Comparison of ENCODE assay signal across 27 mouse cellular contexts in the genomic region with DNA sequence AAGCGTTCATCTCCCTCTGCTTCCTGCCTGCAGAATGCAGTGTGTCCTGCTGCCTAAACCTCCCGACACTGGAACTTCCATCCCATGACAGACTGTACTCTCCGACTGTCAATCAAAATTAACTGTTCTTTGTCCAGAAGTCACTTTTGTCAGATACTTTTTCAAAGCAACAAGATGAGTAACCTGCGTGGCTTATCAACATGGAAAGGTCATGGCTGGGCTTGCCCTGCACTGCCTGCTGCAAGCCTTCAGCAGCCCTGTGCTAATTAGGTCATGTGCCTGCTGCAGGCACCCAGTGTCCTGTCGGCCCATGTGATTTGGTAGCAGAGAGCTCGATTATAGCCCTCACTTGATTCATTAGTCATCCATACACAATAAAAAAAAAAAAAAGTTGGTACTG. TPM values are rescaled to one million over a fixed set of nuclear protein-coding genes. Genes with fewer than 3 reads are reported as not detected.
DNase-seq lines count a peak whose midpoint lies in the region.
"Had no signal": no experiment of that assay in that cellular context is flagged by ENCODE, and none has a peak within 500 bp of the region (broad histone marks: within the 10 kb centered on the region; RNA-seq: fewer than 3 reads in every experiment).

No protein-coding gene starts in this region.

- no peak overlapping the region for H3K4me3 ChIP-seq in macrophage (ENCODE audit: inconsistent target)
- H3K4me3 ChIP-seq: embryonic facial prominence, embryonic 15.5 days; erythroblast, embryonic 14.5 days; forebrain, embryonic 10.5 days; heart, adult 2 months; heart, embryonic 13.5 days; hindbrain, embryonic 15.5 days had no signal

- H3K36me3 ChIP-seq in macrophage (ENCODE audit: inconsistent target), result no peaks in the 10 kb centered on the region
- H3K36me3 ChIP-seq: embryonic facial prominence, embryonic 15.5 days; forebrain, embryonic 10.5 days; heart, embryonic 13.5 days; hindbrain, embryonic 15.5 days had no signal

- DNase-seq in heart, adult 11 months, result peak; percentile 49
- DNase-seq in heart, adult 18-20 months, result no peak
- peak; percentile 70 for DNase-seq in MN1 (ENCODE audit: low spot score)
- peak; percentile 57 for DNase-seq in adrenal gland, postnatal 14 days
- DNase-seq in cerebellum, adult 11-12 months, result no peak
- DNase-seq in neural tube, embryonic 10.5 days (ENCODE audit: extremely low spot score, low spot score), result no peak
- no peak for DNase-seq in urinary bladder, postnatal 4 days (ENCODE audit: low spot score in 2 of 2)
- DNase-seq: cerebellum, adult 8-10 months; cerebellum, postnatal 14 days; embryo, embryonic 11 days; gastrocnemius, postnatal 36 days; heart, adult 2 months; heart, postnatal 36 days had no signal

- H3K79me2 ChIP-seq in macrophage (ENCODE audit: inconsistent target), result no peaks in the 10 kb centered on the region

- peak overlapping the region; percentile 15; the same call in 1 of the 2 replicates for H3K27ac ChIP-seq in macrophage
- H3K27ac ChIP-seq: embryonic facial prominence, embryonic 15.5 days; forebrain, embryonic 10.5 days; heart, adult 2 months; heart, embryonic 13.5 days; hindbrain, embryonic 15.5 days had no signal

- 94% methylated on average over 6 of the region's 6 CpGs for WGBS in macrophage (ENCODE audit: missing documents)

RNA-seq across cellular contexts. Expression of gene Il12b, which starts 25.8 kb away (rescaled TPM):
- total RNA-seq in heart, adult 18-20 months (2021), result not detected
- total RNA-seq in adrenal gland, postnatal 14 days (2021), result not detected in 2 replicates
- 100 to 1,000 TPM in 4 of 26 experiments, 10 to 100 TPM in 8, 1 to 10 TPM in 5, under 1 TPM in 3, not detected in 6; 0.29 to 369 (median 26.4) TPM for total RNA-seq in macrophage (2018; cell fraction: chromatin; rRNA removed)
- total RNA-seq in macrophage (2018; cell fraction: cytosol; rRNA removed), result 100 to 1,000 TPM in 5 of 26 experiments, 10 to 100 TPM in 6, 1 to 10 TPM in 11, under 1 TPM in 4; 0.55 to 363 (median 7.5) TPM
- 100 to 1,000 TPM in 8 of 26 experiments, 10 to 100 TPM in 6, 1 to 10 TPM in 11, under 1 TPM in 1; 0.90 to 375 (median 20.0) TPM for total RNA-seq in macrophage (2018; cell fraction: nucleus; rRNA removed)
- 0.74 to 0.98 TPM (median 0.98 TPM) in 3 replicates for polyA plus RNA-seq in macrophage (2018)
- total RNA-seq: common myeloid progenitor, adult 5-6 weeks; gastrocnemius, adult 8-10 months; gastrocnemius, postnatal 36 days; heart, adult 2 months; heart, postnatal 36 days had no signal
- polyA plus RNA-seq: C2C12; embryonic facial prominence, embryonic 11.5 days; embryonic facial prominence, embryonic 15.5 days; erythroblast, embryonic 14.5 days; forebrain, embryonic 10.5 days; forebrain, embryonic 14.5 days; heart, adult 2 months; heart, postnatal 0 days; hindbrain, embryonic 11.5 days; hindbrain, embryonic 15.5 days; intestine, embryonic 16.5 days had no signal

RNA-seq across cellular contexts. Expression of gene Ublcp1, which starts 44.7 kb away (rescaled TPM):
- 10 to 100 TPM; 36.0 to 40.8 TPM for total RNA-seq in heart, adult 18-20 months (2021)
- total RNA-seq in adrenal gland, postnatal 14 days (2021), result 41.8 and 42.6 TPM in 2 replicates
- total RNA-seq in macrophage (2018; cell fraction: chromatin; rRNA removed), result 10 to 100 TPM; 12.9 to 72.3 (median 38.3) TPM
- total RNA-seq in macrophage (2018; cell fraction: cytosol; rRNA removed), result 10 to 100 TPM in 20 of 26 experiments, 1 to 10 TPM in 6; 8.4 to 14.7 (median 11.7) TPM
- total RNA-seq in macrophage (2018; cell fraction: nucleus; rRNA removed), result 10 to 100 TPM; 17.4 to 59.8 (median 28.5) TPM
- polyA plus RNA-seq in macrophage (2018), result 12.0 to 18.8 TPM (median 18.2 TPM) in 3 replicates

Comparison
In these comparisons a context has a peak if more than half of its experiments do, and no peak if none do; other contexts are left out.
1. DNase-seq: peak in heart, adult 11 months (single experiment), MN1 (single experiment) and adrenal gland, postnatal 14 days (single experiment); none in heart, adult 18-20 months (0 of 2), cerebellum, adult 11-12 months (single experiment), neural tube, embryonic 10.5 days (single experiment) and urinary bladder, postnatal 4 days (0 of 2).